Mouse (Mus musculus): ENCODE data around the gene Mybbp1a. TPM values are rescaled to one million over a fixed set of nuclear protein-coding genes. Genes with fewer than 3 reads are reported as not detected.

The Mybbp1a gene
- polyA plus RNA-seq, 2 experiments = 110 to 127 TPM

DNA sequence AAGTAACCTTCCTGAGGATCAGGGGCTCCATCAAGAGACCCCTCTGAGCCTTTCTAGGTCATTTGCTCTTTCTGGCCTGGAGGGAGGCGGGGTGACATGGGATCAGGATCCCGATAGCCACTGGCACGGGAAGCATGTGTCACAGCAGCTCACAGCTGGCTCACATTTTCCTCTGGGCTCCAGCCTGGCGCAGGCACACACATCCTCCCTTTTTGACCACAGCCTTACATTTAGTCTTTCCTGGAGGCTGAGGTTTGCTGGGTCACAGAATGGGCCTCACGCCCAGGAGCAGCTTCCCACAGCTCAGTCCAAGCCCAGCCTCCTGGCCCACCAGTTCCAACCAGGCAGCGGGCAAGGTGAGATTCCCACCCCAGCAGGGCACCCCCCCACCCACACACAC lies 37.1 kb downstream of the Mybbp1a start:
- Histone ChIP-seq H3K9ac (ENCODE audit: low read depth, low read length, severe bottlenecking) (no peak overlapping the region), H3K36me3 (ENCODE audit: control insufficient read depth, insufficient read depth, low read length) (no peaks in the 10 kb centered on the region), H3K9me3 (ENCODE audit: control insufficient read depth, low read length) (no peaks in the 10 kb centered on the region), H3K27ac (replicated peaks; ENCODE audit: low read depth, low read length) (no peak overlapping the region), H3K4me1 (ENCODE audit: control insufficient read depth, insufficient read depth, low read length) (no peaks in the 10 kb centered on the region), H3K27me3 (ENCODE audit: control insufficient read depth, insufficient read depth, low read length) (no peaks in the 10 kb centered on the region), H3K4me3 (replicated peaks; ENCODE audit: low read length) (no peak overlapping the region), H3K4me2 (replicated peaks; ENCODE audit: low read depth, low read length, severe bottlenecking) (no peak overlapping the region)
- DNase-seq (ENCODE audit: low spot score) (no peak), ATAC-seq (ENCODE audit: low FRiP score, low read depth) (no peak)
- 54% methylated on average over 5 of the region's 6 CpGs for WGBS
- no peak for TF ChIP-seq POLR2A (IDR thresholded peaks at IDR 0.05; ENCODE audit: borderline replicate concordance, extremely low read depth, insufficient read depth, insufficient read length)

DNA sequence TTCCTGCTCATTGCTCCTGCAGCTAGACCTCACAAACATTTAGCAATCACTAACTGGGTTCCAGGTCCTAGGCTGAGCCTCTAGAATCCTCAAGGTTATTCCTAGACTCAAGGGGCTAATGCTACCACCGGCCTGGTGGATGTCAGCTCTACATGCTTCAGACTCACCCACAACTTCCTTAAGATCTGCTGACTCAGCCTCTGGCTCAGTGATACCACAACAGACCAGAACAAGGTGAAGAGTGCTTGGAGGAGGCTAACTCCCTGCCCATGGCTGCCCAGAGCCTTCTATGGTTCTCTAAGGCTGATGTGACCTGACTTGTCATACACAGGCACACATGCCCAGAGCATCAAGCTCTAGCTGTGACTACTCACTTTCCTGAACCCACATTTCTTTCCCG lies 38.3 kb downstream of the Mybbp1a start:
- H3K27ac ChIP-seq (replicated peaks; ENCODE audit: low read depth, low read length) = no peak overlapping the region
- no peak for TF ChIP-seq POLR2A (IDR thresholded peaks at IDR 0.05; ENCODE audit: borderline replicate concordance, extremely low read depth, insufficient read depth, insufficient read length)
- DNase-seq (ENCODE audit: low spot score) = no peak
- no peak for ATAC-seq (ENCODE audit: low FRiP score, low read depth)
- H3K4me1 ChIP-seq (ENCODE audit: control insufficient read depth, insufficient read depth, low read length) = no peaks in the 10 kb centered on the region
- H3K27me3 ChIP-seq (ENCODE audit: control insufficient read depth, insufficient read depth, low read length) = no peaks in the 10 kb centered on the region
- H3K9ac ChIP-seq (ENCODE audit: low read depth, low read length, severe bottlenecking) = no peak overlapping the region
- WGBS = 76% methylated on average over 2 of the region's 2 CpGs
- no peaks in the 10 kb centered on the region for H3K9me3 ChIP-seq (ENCODE audit: control insufficient read depth, low read length)
- no peak overlapping the region for H3K4me3 ChIP-seq (replicated peaks; ENCODE audit: low read length)
- no peak overlapping the region for H3K4me2 ChIP-seq (replicated peaks; ENCODE audit: low read depth, low read length, severe bottlenecking)
- no peaks in the 10 kb centered on the region for H3K36me3 ChIP-seq (ENCODE audit: control insufficient read depth, insufficient read depth, low read length)

DNA sequence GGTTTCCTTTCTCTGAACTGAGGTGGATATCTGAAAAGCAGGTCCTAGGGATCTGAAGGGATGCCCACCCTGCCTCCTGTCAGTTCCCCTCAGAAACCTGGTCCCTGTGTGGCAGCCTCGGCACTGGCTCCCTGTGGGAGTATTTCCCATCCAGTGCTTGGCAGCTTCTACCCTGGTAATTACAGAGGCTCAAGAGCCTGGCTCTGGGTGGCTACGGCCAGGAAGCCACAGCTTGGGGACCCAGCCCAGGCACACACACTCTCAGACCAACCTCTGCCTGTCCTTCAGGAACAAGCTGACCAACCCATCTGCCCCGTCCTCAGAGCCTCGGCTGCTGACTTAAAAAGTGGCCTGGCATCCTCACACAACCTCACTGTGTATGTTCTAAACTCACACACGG lies 40.2 kb downstream of the Mybbp1a start:
- 74% methylated on average over 5 of the region's 5 CpGs for WGBS
- H3K9me3 ChIP-seq (ENCODE audit: control insufficient read depth, low read length) = no peaks in the 10 kb centered on the region
- TF ChIP-seq POLR2A (IDR thresholded peaks at IDR 0.05; ENCODE audit: borderline replicate concordance, extremely low read depth, insufficient read depth, insufficient read length) = no peak
- H3K36me3 ChIP-seq (ENCODE audit: control insufficient read depth, insufficient read depth, low read length) = no peaks in the 10 kb centered on the region
- no peak overlapping the region for H3K9ac ChIP-seq (ENCODE audit: low read depth, low read length, severe bottlenecking)
- DNase-seq (ENCODE audit: low spot score) = no peak
- H3K27me3 ChIP-seq (ENCODE audit: control insufficient read depth, insufficient read depth, low read length) = no peaks in the 10 kb centered on the region
- H3K27ac ChIP-seq (replicated peaks; ENCODE audit: low read depth, low read length) = no peak overlapping the region
- H3K4me3 ChIP-seq (replicated peaks; ENCODE audit: low read length) = no peak overlapping the region
- H3K4me1 ChIP-seq (ENCODE audit: control insufficient read depth, insufficient read depth, low read length) = no peaks in the 10 kb centered on the region
- ATAC-seq (ENCODE audit: low FRiP score, low read depth) = no peak
- H3K4me2 ChIP-seq (replicated peaks; ENCODE audit: low read depth, low read length, severe bottlenecking) = no peak overlapping the region

DNA sequence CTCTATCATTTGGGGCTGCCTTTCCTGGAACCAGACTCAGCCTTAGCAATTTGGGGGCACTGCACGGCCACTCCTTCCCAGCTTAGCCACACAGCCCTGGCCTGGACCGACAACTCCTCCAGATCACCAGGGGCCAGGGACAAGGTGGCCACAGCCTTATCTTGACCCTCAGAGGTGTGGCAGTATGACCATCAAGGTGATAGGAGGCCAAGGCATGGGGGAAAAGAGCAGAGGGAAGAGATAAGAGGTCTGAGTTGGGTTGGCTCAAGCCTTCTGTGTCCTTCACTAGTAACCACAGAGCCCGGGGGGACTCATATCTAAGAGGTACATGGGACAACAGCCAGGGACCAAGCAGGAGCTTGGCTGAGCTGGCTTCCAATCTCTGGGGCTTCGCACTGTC lies 40.8 kb downstream of the Mybbp1a start:
- no peak overlapping the region for H3K27ac ChIP-seq (replicated peaks; ENCODE audit: low read depth, low read length)
- no peak for ATAC-seq (ENCODE audit: low FRiP score, low read depth)

DNA sequence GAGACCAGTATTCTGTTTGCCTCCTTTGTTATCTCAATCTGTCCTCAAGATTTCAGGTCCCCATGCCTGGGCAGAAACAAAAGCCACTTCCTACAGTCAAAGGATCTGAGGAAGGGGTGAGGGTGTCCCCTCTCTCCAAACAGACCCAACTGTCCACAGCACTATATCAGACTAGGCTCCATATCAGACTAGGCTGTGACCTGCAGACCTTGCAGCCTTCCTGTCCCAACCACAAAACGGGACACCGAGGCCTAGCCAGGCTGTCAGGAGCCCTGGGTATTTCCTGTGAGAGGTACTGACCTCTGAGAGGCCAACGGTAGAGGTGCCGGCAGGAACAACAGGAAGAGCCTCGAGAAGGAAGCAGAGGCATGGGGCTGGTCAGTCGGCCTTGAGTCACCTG lies 43.4 kb downstream of the Mybbp1a start:
- H3K4me2 ChIP-seq (replicated peaks; ENCODE audit: low read depth, low read length, severe bottlenecking) = no peak overlapping the region
- no peak overlapping the region for H3K27ac ChIP-seq (replicated peaks; ENCODE audit: low read depth, low read length)
- no peaks in the 10 kb centered on the region for H3K9me3 ChIP-seq (ENCODE audit: control insufficient read depth, low read length)
- TF ChIP-seq POLR2A (IDR thresholded peaks at IDR 0.05; ENCODE audit: borderline replicate concordance, extremely low read depth, insufficient read depth, insufficient read length) = no peak
- H3K36me3 ChIP-seq (ENCODE audit: control insufficient read depth, insufficient read depth, low read length) = no peaks in the 10 kb centered on the region
- H3K27me3 ChIP-seq (ENCODE audit: control insufficient read depth, insufficient read depth, low read length) = peaks cover 23% of the 10 kb centered on the region
- DNase-seq (ENCODE audit: low spot score) (no peak), ATAC-seq (ENCODE audit: low FRiP score, low read depth) (no peak)
- 44% methylated on average over 6 of the region's 6 CpGs for WGBS
- H3K4me3 ChIP-seq (replicated peaks; ENCODE audit: low read length) = no peak overlapping the region
- peaks cover 9% of the 10 kb centered on the region for H3K4me1 ChIP-seq (ENCODE audit: control insufficient read depth, insufficient read depth, low read length)
- no peak overlapping the region for H3K9ac ChIP-seq (ENCODE audit: low read depth, low read length, severe bottlenecking)

More for the DNA sequence above, 40.8 kb downstream of the Mybbp1a start:
- Histone ChIP-seq H3K36me3 (ENCODE audit: control insufficient read depth, insufficient read depth, low read length) (no peaks in the 10 kb centered on the region), H3K9me3 (ENCODE audit: control insufficient read depth, low read length) (no peaks in the 10 kb centered on the region), H3K9ac (ENCODE audit: low read depth, low read length, severe bottlenecking) (no peak overlapping the region), H3K4me3 (replicated peaks; ENCODE audit: low read length) (no peak overlapping the region), H3K4me2 (replicated peaks; ENCODE audit: low read depth, low read length, severe bottlenecking) (no peak overlapping the region), H3K4me1 (ENCODE audit: control insufficient read depth, insufficient read depth, low read length) (no peaks in the 10 kb centered on the region), H3K27me3 (ENCODE audit: control insufficient read depth, insufficient read depth, low read length) (no peaks in the 10 kb centered on the region)
- DNase-seq (ENCODE audit: low spot score) = no peak
- WGBS = 81% methylated on average over 4 of the region's 4 CpGs
- TF ChIP-seq POLR2A (IDR thresholded peaks at IDR 0.05; ENCODE audit: borderline replicate concordance, extremely low read depth, insufficient read depth, insufficient read length) = no peak

DNA sequence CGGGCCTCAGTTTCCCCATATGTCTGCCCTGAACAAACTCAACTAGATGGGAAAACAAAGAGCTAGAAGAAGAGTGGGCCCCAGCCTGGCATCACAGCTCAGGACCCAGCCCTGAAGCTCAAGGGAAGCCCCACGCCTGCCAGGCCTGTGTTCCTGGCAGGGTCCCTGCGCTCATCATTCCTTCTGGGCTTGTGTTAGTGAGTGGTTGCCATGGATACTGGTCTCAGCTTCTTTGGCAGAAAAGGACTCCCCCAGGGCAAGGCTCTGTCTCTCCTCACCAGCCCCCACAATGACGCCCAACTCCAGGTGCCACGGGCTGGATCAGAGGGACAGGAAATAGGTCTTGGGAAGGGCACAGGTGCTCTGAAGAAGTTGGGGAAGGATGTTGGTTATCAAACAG lies 44.0 kb downstream of the Mybbp1a start:
- Histone ChIP-seq H3K9me3 (ENCODE audit: control insufficient read depth, low read length) (no peaks in the 10 kb centered on the region), H3K27me3 (ENCODE audit: control insufficient read depth, insufficient read depth, low read length) (peaks cover 24% of the 10 kb centered on the region), H3K9ac (ENCODE audit: low read depth, low read length, severe bottlenecking) (no peak overlapping the region), H3K36me3 (ENCODE audit: control insufficient read depth, insufficient read depth, low read length) (no peaks in the 10 kb centered on the region), H3K27ac (replicated peaks; ENCODE audit: low read depth, low read length) (no peak overlapping the region), H3K4me2 (replicated peaks; ENCODE audit: low read depth, low read length, severe bottlenecking) (no peak overlapping the region), H3K4me1 (ENCODE audit: control insufficient read depth, insufficient read depth, low read length) (peaks cover 9% of the 10 kb centered on the region), H3K4me3 (replicated peaks; ENCODE audit: low read length) (no peak overlapping the region)
- TF ChIP-seq POLR2A (IDR thresholded peaks at IDR 0.05; ENCODE audit: borderline replicate concordance, extremely low read depth, insufficient read depth, insufficient read length) = no peak
- DNase-seq (ENCODE audit: low spot score) (no peak), ATAC-seq (ENCODE audit: low FRiP score, low read depth) (no peak)
- WGBS = 55% methylated on average over 5 of the region's 5 CpGs
